Comparison of ENCODE assay signal across 9 mouse cellular contexts in the genomic region with DNA sequence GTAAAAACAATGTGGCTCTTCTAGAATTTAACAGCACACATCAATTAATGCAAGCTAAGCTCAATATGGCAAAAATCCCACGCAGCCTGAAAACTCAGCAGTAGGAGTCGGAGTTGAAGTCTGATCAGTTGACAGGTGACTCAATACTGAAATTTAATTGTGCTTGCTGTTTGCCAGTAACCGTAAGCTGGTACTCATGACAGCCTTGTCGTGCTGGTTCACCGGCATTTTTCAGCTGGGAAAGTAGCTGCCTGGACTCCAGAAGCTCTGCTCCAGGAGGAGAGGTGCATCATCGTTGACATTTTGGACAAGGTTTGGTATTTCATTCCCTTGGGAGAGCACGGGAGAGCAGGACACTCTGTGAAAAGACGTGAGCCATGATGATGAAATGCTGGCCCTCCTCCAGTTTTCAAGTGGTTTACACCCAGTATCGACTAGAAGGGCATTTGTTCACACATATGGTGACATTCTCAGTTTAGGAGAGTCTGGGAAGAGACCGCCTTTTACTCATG.
DNase-seq lines count a peak whose midpoint lies in the region; ATAC-seq and TF ChIP-seq lines count a peak whose summit lies in the region.
"Had no signal": no experiment of that assay in that cellular context is flagged by ENCODE, and none has a peak within 500 bp of the region (broad histone marks: within the 10 kb centered on the region; RNA-seq: fewer than 3 reads in every experiment).

No protein-coding gene starts in this region.

- no peak for TF ChIP-seq EP300 in lung, postnatal 0 days (IDR thresholded peaks at IDR 0.05)

- no peak overlapping the region for H3K9ac ChIP-seq in lung, postnatal 0 days (replicated peaks; ENCODE audit: low read depth)

- no peak for TF ChIP-seq CTCF in lung, postnatal 0 days (IDR thresholded peaks at IDR 0.05)

- no peak overlapping the region for H3K27ac ChIP-seq in lung, postnatal 0 days (ENCODE audit: low read length)

- H3K4me3 ChIP-seq in lung, postnatal 0 days (ENCODE audit: low read depth, low read length): no peak overlapping the region

- no peaks in the 10 kb centered on the region for H3K27me3 ChIP-seq in lung, postnatal 0 days (replicated peaks; ENCODE audit: insufficient read depth, low read length)
- H3K27me3 ChIP-seq: CH12.LX had no signal

- H3K9me3 ChIP-seq in lung, postnatal 0 days (ENCODE audit: low read length): no peaks in the 10 kb centered on the region

- H3K36me3 ChIP-seq in lung, postnatal 0 days (ENCODE audit: insufficient read depth, low read length): no peaks in the 10 kb centered on the region

- WGBS in lung, postnatal 0 days: 40% methylated on average over 10 of the region's 10 CpGs

- peak overlapping the region; percentile 12; the same call in 1 of the 2 replicates for H3K4me2 ChIP-seq in lung, postnatal 0 days (replicated peaks; ENCODE audit: low read depth, low read length)

- no peaks in the 10 kb centered on the region for H3K4me1 ChIP-seq in lung, postnatal 0 days (ENCODE audit: insufficient read depth, low read depth, low read length)

- peak; percentile 35 for ATAC-seq in lung, postnatal 0 days
- ATAC-seq in inflammation-experienced regulatory T-cells, adult 6 months: no peak
- no peak for ATAC-seq in granulocyte monocyte progenitor cell, adult 5-6 weeks (replicated peaks; ENCODE audit: poor library complexity, severe bottlenecking)

- peak; percentile 6 to 22 for DNase-seq in cerebellum, postnatal 14 days
- no peak for DNase-seq in cerebellum, adult 11 months
- peak; percentile 46 for DNase-seq in lung, postnatal 0 days (ENCODE audit: low spot score)
- no peak for DNase-seq in lung, postnatal 4 days
- peak; percentile 48 to 70 for DNase-seq in layer of hippocampus, postnatal 14 days (ENCODE audit: low spot score in 2 of 2)
- peak; percentile 81 for DNase-seq in telencephalon, adult 2 months (ENCODE audit: low read depth, low spot score)

Comparison
In these comparisons a context has a peak if more than half of its experiments do, and no peak if none do; other contexts are left out.
1. DNase-seq: peak in cerebellum, postnatal 14 days (2 of 2), lung, postnatal 0 days (single experiment), layer of hippocampus, postnatal 14 days (2 of 2) and telencephalon, adult 2 months (single experiment); none in cerebellum, adult 11 months (single experiment) and lung, postnatal 4 days (0 of 2).